Mouse (Mus musculus) embryonic facial prominence, embryonic 11.5 days (tissue): Measurements from ENCODE around the gene Adamtsl5. TPM values are rescaled to one million over a fixed set of nuclear protein-coding genes. Genes with fewer than 3 reads are reported as not detected.

ENCODE experiments used
- ATAC-seq: fragments of 200-750 bp; cut with Nextera tagmentation; replicated peaks from 2 replicates; pipeline ENCODE4 v1.8.0; 2017; ENCODE audit warnings: low read depth; ENCODE audit not compliant: insufficient number of reproducible peaks, low FRiP score, low TSS enrichment
- DNase-seq: peaks from one replicate; pipeline ENCODE4 v3.0.0-alpha.2; 2015; ENCODE audit warnings: low spot score
- H3K27ac ChIP-seq: fragments of 300-500 bp; sonication (generic); replicated peaks from 2 replicates; pipeline ENCODE4 v1.5.1; 2014; ENCODE audit warnings: mild to moderate bottlenecking, low read depth, low read length, control low read depth
- H3K27me3 ChIP-seq: fragments of 300-500 bp; sonication (generic); 2 replicates; pipeline ENCODE4 v1.6.1; 2014; ENCODE audit warnings: mild to moderate bottlenecking, low read length, moderate library complexity, mixed read lengths; ENCODE audit not compliant: control insufficient read depth, insufficient read depth
- H3K36me3 ChIP-seq: fragments of 300-500 bp; sonication (generic); replicated peaks from 2 replicates; pipeline ENCODE4 v1.6.1; 2014; ENCODE audit warnings: low read depth, mild to moderate bottlenecking, low read length, moderate library complexity, mixed read lengths; ENCODE audit not compliant: control insufficient read depth, insufficient read depth
- H3K4me1 ChIP-seq: fragments of 300-500 bp; sonication (generic); 2 replicates; pipeline ENCODE4 v1.6.1; 2014; ENCODE audit warnings: low read length, mixed read lengths; ENCODE audit not compliant: control insufficient read depth, insufficient read depth
- H3K4me2 ChIP-seq: fragments of 300-500 bp; sonication (generic); 2 replicates; pipeline ENCODE4 v1.6.1; 2014; ENCODE audit warnings: low read depth, mild to moderate bottlenecking, control low read depth, low read length, moderate library complexity
- H3K4me3 ChIP-seq: fragments of 300-500 bp; sonication (generic); 2 replicates; pipeline ENCODE4 v1.5.1; 2014; ENCODE audit warnings: low read depth, low read length, control low read depth
- H3K9ac ChIP-seq: fragments of 300-500 bp; sonication (generic); replicated peaks from 2 replicates; pipeline ENCODE4 v1.6.1; 2014; ENCODE audit warnings: mild to moderate bottlenecking, control low read depth, low read length
- H3K9me3 ChIP-seq: fragments of 300-500 bp; sonication (generic); replicated peaks from 2 replicates; pipeline ENCODE4 v1.6.1; 2016; ENCODE audit warnings: mild to moderate bottlenecking, low read length, inconsistent platforms, mixed read lengths; ENCODE audit not compliant: control insufficient read depth
- WGBS: fragments of 180-500 bp; shearing (Covaris S2); extraction: QIAGEN DNeasy Blood & Tissue Kit; methylation state at CpG from one replicate; pipeline ENCODE4 v1.1.7; 2014; 5-methylcytosine and 5-hydroxymethylcytosine counted together
- polyA plus RNA-seq: library from polyadenylated mRNA; unstranded; fragments of >200 nt; fragmentation: Nextera tagmentation; extraction: Ambion mirVana; gene quantifications from 2 replicates; pipeline ENCODE4 v1.2.1, GENCODE M21; 2014

Adamtsl5 gene
- polyA plus RNA-seq, 1 experiment from 2014 or later, result 0.14 TPM

- 19% methylated on average over 19 of the region's 19 CpGs for WGBS
- ATAC-seq (peak; percentile 20), DNase-seq (peak; percentile 91)
- Histone ChIP-seq H3K4me2 (no peak overlapping the region; the same call in 1 of the 2 replicates), H3K4me3 (no peak overlapping the region), H3K27ac (no peak overlapping the region), H3K27me3 (peaks cover 51% of the 10 kb centered on the region), H3K9ac (no peak overlapping the region), H3K4me1 (no peaks in the 10 kb centered on the region), H3K9me3 (no peaks in the 10 kb centered on the region), H3K36me3 (no peaks in the 10 kb centered on the region)
These were observed 8.1 kb downstream of the Adamtsl5 start for GRCm38 (mm10) chr10:80339941-80340750.

DNA sequence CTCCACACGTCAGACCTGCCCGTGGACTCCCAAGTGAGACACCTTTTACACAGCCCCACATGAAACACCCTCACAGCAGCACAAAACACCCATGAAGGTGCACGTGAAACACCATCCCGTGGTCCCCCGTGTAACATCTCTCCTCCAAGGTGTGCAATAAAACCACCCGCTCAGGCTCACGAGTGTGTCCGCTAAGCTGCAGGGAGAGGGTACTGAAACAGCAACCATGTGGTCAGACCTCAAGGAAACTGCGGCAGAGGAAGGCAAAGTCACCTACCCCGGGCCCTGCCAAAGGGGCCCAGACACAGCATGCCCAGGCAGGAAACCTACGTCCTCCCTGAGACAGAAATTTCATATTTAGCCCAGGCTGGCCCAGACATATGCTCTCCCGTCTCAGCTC, 11.9 kb downstream of the Adamtsl5 start:
- ATAC-seq (no peak), DNase-seq (no peak)
- Histone ChIP-seq H3K9me3 (no peaks in the 10 kb centered on the region), H3K4me3 (no peak overlapping the region), H3K27me3 (peaks cover 15% of the 10 kb centered on the region), H3K36me3 (no peaks in the 10 kb centered on the region), H3K4me1 (no peaks in the 10 kb centered on the region), H3K4me2 (no peak overlapping the region), H3K9ac (no peak overlapping the region), H3K27ac (no peak overlapping the region)
- 88% methylated on average over 12 of the region's 12 CpGs for WGBS

DNA sequence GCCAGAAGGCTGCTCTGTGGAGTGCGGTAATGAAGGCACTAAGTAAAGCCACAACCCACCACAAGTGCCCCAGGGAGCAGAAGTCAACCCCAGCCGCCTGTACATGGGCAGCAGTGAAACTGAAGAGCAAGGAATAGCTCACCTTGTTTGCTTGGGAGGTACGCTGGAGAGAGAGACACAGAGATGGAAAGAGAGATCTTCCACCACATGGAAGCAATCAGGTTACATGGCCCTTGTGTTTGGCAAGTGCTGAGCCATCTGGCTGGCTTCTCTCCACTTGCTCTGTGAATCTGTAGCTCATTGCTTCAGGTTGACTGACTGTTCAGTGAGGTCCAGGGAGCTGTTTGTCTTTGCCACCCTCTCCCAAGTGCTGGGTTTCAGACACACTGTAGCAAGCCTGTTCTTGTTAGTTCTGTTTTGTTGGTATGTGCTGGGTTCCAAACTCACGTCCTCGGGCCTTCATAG, 15.7 kb downstream of the Adamtsl5 start:
- Histone ChIP-seq H3K36me3 (no peaks in the 10 kb centered on the region), H3K4me3 (no peak overlapping the region), H3K9ac (0 out of 2 replicates have a peak overlapping the region, but pooled peaks have one; percentile 6), H3K9me3 (no peaks in the 10 kb centered on the region), H3K4me1 (no peaks in the 10 kb centered on the region), H3K4me2 (no peak overlapping the region), H3K27me3 (peaks cover 2% of the 10 kb centered on the region; the same call in 1 of the 2 replicates), H3K27ac (no peak overlapping the region)
- DNase-seq, result no peak
- no peak for ATAC-seq
- WGBS, result 72% methylated on average over 5 of the region's 5 CpGs

DNA sequence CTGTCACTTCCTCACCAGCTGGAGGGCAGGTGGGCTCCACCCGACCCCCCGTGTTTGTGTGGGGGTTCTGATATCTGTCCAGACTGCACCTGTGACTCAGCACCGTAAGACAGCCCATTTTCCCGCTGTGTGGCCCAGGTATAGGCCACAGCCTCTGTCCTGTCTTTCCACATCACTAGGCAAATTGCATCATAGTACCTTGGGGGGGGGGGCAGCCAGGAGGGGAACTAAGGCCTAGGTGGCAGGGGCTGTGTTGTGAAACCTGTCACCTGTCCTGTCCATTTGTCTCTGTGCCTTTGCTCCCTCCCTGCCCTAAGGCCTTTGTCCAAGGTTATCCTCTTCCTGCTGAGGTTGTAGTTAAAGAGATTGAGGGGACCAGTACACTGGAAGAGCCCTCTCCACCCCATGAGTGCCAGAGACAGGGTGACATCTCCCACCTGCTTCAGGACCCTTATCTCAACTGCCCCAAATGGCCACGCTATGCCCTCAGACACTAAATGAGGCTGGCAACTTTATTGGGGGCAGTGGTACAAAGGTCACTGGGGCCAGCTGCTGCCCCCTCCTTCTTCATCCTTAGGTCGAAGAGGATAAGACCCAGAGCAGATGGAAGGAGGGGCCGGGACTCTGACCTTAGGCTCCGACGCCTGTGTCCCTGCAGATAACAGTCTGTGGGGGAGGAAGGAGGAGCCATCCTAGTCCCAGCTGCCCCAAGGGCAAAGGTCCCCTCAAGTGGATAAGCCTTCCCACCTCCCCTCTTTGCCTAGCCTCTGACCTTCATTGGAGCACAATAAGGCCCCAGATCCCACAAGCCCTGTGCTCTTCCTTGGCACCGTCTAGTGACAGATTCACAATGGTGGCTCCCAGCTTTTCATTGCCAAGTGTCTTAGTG, 16.3 kb downstream of the Adamtsl5 start:
- 53% methylated on average over 10 of the region's 10 CpGs for WGBS
- Histone ChIP-seq H3K27me3 (peaks cover 2% of the 10 kb centered on the region; the same call in 1 of the 2 replicates), H3K36me3 (no peaks in the 10 kb centered on the region), H3K4me3 (no peak overlapping the region), H3K27ac (no peak overlapping the region), H3K4me2 (no peak overlapping the region), H3K9me3 (no peaks in the 10 kb centered on the region), H3K9ac (no peak overlapping the region), H3K4me1 (no peaks in the 10 kb centered on the region)
- DNase-seq, result no peak
- no peak for ATAC-seq

- Histone ChIP-seq H3K4me2 (no peak overlapping the region), H3K9ac (no peak overlapping the region), H3K27me3 (peaks cover 2% of the 10 kb centered on the region; the same call in 1 of the 2 replicates), H3K9me3 (no peaks in the 10 kb centered on the region), H3K27ac (no peak overlapping the region), H3K36me3 (no peaks in the 10 kb centered on the region), H3K4me1 (no peaks in the 10 kb centered on the region), H3K4me3 (no peak overlapping the region)
- WGBS, result 77% methylated on average over 2 of the region's 2 CpGs
- no peak for ATAC-seq
- DNase-seq, result no peak
These were observed 17.3 kb downstream of the Adamtsl5 start for GRCm38 (mm10) chr10:80330888-80331287.

- H3K4me2 ChIP-seq, result peak overlapping the region; percentile 82
- H3K4me1 ChIP-seq, result no peaks in the 10 kb centered on the region
- DNase-seq, result no peak
- peak overlapping the region; percentile 57 for H3K9ac ChIP-seq
- no peak overlapping the region for H3K27ac ChIP-seq
- H3K9me3 ChIP-seq, result no peaks in the 10 kb centered on the region
- peaks cover 2% of the 10 kb centered on the region; the same call in 1 of the 2 replicates for H3K27me3 ChIP-seq
- WGBS, result 1% methylated on average over 38 of the region's 41 CpGs
- peak overlapping the region; percentile 41 for H3K4me3 ChIP-seq
- no peaks in the 10 kb centered on the region for H3K36me3 ChIP-seq
- no peak; the same call in 1 of the 2 replicates for ATAC-seq
These were observed 18.1 kb downstream of the Adamtsl5 start for GRCm38 (mm10) chr10:80330084-80330483.

DNA sequence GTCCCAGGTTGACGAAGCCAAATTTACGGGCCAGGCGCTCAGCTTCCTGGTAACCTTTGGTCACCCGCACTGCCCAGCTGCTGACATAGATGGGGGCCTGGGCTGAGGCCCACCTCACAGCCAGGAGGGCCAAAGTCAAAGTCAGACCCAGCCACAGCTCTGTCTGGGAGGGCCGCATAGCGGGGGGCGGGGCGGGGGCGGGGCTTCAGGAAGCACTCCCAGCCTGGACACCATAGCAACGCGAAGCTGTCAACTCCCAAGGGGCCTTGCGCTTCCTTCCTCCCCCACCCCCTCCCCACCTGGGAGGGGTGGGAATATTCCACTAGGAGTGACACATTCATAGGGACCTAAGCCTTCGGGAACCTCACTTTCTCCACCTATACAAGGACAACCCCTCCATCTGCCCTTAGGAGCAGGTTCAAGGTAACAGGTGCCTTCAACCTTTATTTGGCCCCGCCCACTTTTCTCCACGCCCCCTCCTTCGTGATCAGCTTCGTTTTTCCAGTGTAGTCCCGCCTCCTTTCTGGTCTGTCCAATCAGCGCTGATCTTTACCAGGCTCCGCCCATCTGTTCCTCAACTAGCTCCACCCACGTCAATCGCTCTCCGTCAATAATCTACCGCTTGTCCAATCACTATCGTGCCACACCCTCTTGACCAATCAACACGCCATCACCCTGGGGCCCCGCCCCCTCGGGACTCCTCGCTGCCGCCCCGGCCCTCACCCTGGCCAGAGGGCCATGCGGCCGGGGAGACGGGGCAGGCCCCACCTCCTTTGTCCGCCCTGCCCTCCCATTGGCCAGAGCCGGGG, 18.7 kb downstream of the Adamtsl5 start, which contains the start of the genes Pcsk4 and Reep6:
Gene Pcsk4 (minus strand): TSS at position 226 of the 809 bp plus-strand sequence.
Gene Reep6 (plus strand): TSS at position 681 of the 809 bp plus-strand sequence.
- 3% methylated on average over 36 of the region's 36 CpGs for WGBS
- H3K27ac ChIP-seq, result no peak within 1 kb of the TSS

More for the DNA sequence above, 18.7 kb downstream of the Adamtsl5 start, which contains the start of the genes Pcsk4 and Reep6:
- DNase-seq, result peak; percentile 94
- Histone ChIP-seq H3K4me1 (no peaks in the 10 kb centered on the region), H3K4me3 (peak within 1 kb of the TSS; percentile 41), H3K4me2 (peak within 1 kb of the TSS; percentile 82), H3K9ac (peak within 1 kb of the TSS; percentile 57), H3K27me3 (peaks cover 2% of the 10 kb centered on the region; the same call in 1 of the 2 replicates), H3K36me3 (no peaks in the 10 kb centered on the region), H3K9me3 (no peaks in the 10 kb centered on the region)
- ATAC-seq, result peak; percentile 91
